Mouse (Mus musculus): Measurements from ENCODE around the gene Gm6358. TPM values are rescaled to one million over a fixed set of nuclear protein-coding genes. Genes with fewer than 3 reads are reported as not detected.
"Not testable (repeated sequence)": the region's sequence is repeated elsewhere in the genome, so short reads cannot be mapped to it uniquely, and the experiment has no call there.

Gene Gm6358
- polyA plus RNA-seq (2015; fragmentation: Nextera tagmentation; extraction: Ambion mirVana) = not detected in 2 replicates

DNA sequence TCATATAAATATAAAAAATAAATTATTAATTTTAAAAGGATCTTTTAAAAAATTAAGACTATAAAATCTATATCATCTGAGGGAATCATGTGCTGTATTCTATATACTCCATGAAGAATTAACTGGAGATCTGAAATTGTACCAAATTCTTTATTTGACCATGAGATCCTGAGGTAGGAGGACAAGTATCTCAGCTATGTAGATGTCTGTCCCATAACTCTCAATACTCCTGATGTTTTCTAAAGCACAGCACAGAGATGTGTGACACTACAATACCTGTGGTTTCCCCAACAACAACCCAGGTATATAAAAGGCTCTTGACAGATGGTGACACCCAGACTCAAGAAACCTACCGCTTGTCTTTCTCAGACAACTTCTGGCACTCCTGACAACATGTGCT is at the start of gene Gm6358:
TSS of gene Gm6358 (plus strand) at position 301 of the 400 bp plus-strand sequence.
- Histone ChIP-seq H3K9me3 (no peaks in the 10 kb centered on the region), H3K27ac (no peak within 1 kb of the TSS), H3K9ac (no peak within 1 kb of the TSS), H3K27me3 (no peaks in the 10 kb centered on the region), H3K4me1 (replicated peaks) (no peaks in the 10 kb centered on the region), H3K36me3 (no peaks in the 10 kb centered on the region), H3K4me2 (no peak within 1 kb of the TSS), H3K4me3 (no peak within 1 kb of the TSS)
- ATAC-seq (ENCODE audit: low FRiP score) = no peak
- 92% methylated on average over 1 of the region's 1 CpGs for whole genome bisulfite sequencing

DNA sequence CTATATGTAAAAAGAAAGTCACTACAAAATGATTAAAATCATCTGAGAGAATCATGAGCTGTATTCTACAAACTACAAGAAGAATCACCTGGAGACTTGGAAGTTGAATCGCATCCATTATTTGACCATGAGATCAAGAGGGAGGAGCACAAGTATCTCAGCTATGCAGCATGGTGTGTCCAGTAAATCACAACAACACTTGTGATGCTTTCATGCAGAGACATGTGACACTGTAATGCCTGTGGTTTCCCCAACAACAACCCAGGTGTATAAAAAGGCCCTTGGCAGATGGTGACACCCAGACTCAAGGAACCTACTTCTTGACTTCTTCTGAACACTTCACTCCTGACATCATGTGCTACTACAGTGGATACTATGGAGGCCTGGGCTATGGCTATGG is 10.1 kb downstream of the Gm6358 start, which contains the start of gene Gm10061:
TSS of gene Gm10061 (plus strand) at position 301 of the 400 bp plus-strand sequence.
- 97% methylated on average over 1 of the region's 1 CpGs for WGBS
- Histone ChIP-seq H3K27me3 (no peaks in the 10 kb centered on the region), H3K36me3 (no peaks in the 10 kb centered on the region), H3K9ac (no peak within 1 kb of the TSS), H3K4me3 (no peak within 1 kb of the TSS), H3K9me3 (no peaks in the 10 kb centered on the region), H3K4me1 (replicated peaks) (no peaks in the 10 kb centered on the region), H3K27ac (no peak within 1 kb of the TSS), H3K4me2 (no peak within 1 kb of the TSS)
- ATAC-seq (ENCODE audit: low FRiP score) = no peak

DNA sequence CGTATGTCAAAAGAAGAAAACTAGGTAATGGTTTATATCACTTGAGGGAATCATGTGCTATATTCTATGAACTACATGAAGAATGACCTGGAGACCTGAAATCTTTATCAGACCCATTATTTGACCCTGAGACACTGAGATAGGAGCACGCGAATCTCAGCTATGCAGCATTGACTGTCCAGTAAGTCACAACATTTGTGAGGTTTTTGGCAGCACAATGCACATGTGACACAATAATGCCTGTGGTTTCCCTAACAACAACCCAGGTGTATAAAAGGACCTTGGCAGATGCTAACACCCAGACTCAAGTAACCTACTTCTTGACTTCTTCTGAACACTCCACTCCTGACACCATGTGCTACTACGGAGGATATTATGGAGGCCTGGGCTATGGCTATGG is 17.0 kb downstream of the Gm6358 start, which contains the start of gene Gm9789:
TSS of gene Gm9789 (plus strand) at position 301 of the 400 bp plus-strand sequence.
- no peaks in the 10 kb centered on the region for H3K27me3 ChIP-seq
- WGBS = 90% methylated on average over 4 of the region's 4 CpGs
- H3K4me3 ChIP-seq = no peak within 1 kb of the TSS
- H3K36me3 ChIP-seq = no peaks in the 10 kb centered on the region
- H3K27ac ChIP-seq = no peak within 1 kb of the TSS
- ATAC-seq (ENCODE audit: low FRiP score) = no peak
- H3K9ac ChIP-seq = no peak within 1 kb of the TSS
- H3K4me2 ChIP-seq = no peak within 1 kb of the TSS
- no peaks in the 10 kb centered on the region for H3K4me1 ChIP-seq (replicated peaks)
- no peaks in the 10 kb centered on the region for H3K9me3 ChIP-seq

DNA sequence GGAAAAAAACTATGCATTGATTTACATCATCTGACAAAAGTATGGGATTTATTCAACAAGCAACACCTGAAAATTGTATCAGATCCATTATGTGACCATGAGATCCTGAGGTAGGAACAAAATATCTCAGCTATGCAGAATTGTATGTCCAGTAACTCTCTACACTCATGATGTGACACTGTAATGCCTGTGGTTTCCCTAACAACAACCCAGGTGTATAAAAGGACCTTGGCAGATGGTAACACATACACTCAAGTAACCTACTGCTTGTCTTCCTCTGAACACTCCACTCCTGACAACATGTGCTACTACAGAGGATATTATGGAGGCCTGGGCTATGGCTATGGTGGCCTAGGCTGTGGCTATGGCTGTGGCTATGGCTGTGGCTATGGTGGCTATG is 28.5 kb downstream of the Gm6358 start, which contains the start of gene Gm7735:
TSS of gene Gm7735 (plus strand) at position 301 of the 400 bp plus-strand sequence.
- not testable (repeated sequence) for ATAC-seq (ENCODE audit: low FRiP score)

DNA sequence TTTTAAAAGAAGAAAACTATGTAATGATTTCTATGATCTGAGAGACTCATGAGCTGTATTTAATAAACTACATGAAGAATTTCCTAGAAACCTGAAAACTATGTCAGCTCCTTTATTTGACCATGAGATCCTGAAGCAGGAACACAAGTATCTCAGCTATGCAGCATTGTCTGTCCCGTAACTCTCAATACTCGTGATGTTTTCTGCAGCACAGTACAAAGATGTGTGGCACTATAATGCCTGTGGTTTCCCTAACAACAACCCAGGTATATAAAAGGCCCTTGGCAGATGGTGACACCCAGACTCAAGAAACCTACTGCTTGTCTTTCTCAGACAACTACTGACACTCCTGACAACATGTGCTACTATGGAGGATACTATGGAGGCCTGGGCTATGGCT is 33.8 kb downstream of the Gm6358 start, which contains the start of gene 1110057P08Rik:
TSS of gene 1110057P08Rik (plus strand) at position 301 of the 400 bp plus-strand sequence.
- WGBS = 80% methylated on average over 2 of the region's 2 CpGs
- H3K4me3 ChIP-seq = no peak within 1 kb of the TSS
- no peak within 1 kb of the TSS for H3K9ac ChIP-seq
- H3K4me2 ChIP-seq = no peak within 1 kb of the TSS
- H3K27me3 ChIP-seq = no peaks in the 10 kb centered on the region
- H3K9me3 ChIP-seq = no peaks in the 10 kb centered on the region
- ATAC-seq (ENCODE audit: low FRiP score) = no peak
- H3K27ac ChIP-seq = no peak within 1 kb of the TSS
- H3K4me1 ChIP-seq (replicated peaks) = no peaks in the 10 kb centered on the region
- no peaks in the 10 kb centered on the region for H3K36me3 ChIP-seq

More for the DNA sequence above, 28.5 kb downstream of the Gm6358 start, which contains the start of gene Gm7735:
- not testable (repeated sequence) for H3K36me3 ChIP-seq; H3K9me3 ChIP-seq; H3K9ac ChIP-seq; H3K4me1 ChIP-seq (replicated peaks); H3K4me2 ChIP-seq; H3K27ac ChIP-seq; H3K27me3 ChIP-seq; H3K4me3 ChIP-seq

DNA sequence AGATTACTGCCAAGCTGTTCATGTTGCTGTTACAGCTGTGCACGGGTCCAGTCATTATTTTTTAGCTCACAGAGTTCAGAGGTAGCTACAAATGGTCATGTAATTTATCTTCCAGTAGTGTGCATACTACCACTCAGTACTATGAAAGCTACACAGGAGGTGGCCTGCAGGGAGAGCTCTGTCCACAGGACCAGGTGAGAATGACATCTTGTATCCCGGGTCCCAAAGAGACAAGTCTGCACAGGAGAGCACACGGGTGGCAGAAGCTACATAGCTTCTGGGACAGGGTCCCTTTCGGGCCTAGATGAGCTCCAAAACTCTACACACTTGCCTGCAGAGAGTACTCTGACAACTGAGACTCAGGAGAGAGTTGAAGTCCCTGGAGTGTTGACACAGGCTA is 48.0 kb downstream of the Gm6358 start:
- H3K9me3 ChIP-seq = no peaks in the 10 kb centered on the region
- H3K27ac ChIP-seq = no peak overlapping the region
- H3K27me3 ChIP-seq = no peaks in the 10 kb centered on the region
- H3K4me2 ChIP-seq = no peak overlapping the region
- no peaks in the 10 kb centered on the region for H3K4me1 ChIP-seq (replicated peaks)
- H3K36me3 ChIP-seq = no peaks in the 10 kb centered on the region
- no peak overlapping the region for H3K4me3 ChIP-seq
- 86% methylated on average over 4 of the region's 4 CpGs for WGBS
- H3K9ac ChIP-seq = no peak overlapping the region
- no peak for ATAC-seq (ENCODE audit: low FRiP score)

Other genes starting within 250 kb of the Gm6358 start
- not detected in 2 replicates for gene Krtap19-5, start 244.4 kb upstream of the Gm6358 start, polyA plus RNA-seq (2015; fragmentation: Nextera tagmentation; extraction: Ambion mirVana)
- gene Krtap19-9b, start 208.6 kb upstream of the Gm6358 start, polyA plus RNA-seq (2015; fragmentation: Nextera tagmentation; extraction: Ambion mirVana) = not detected in 2 replicates
- not detected in 2 replicates for gene Krtap16-3, start 178.0 kb upstream of the Gm6358 start, polyA plus RNA-seq (2015; fragmentation: Nextera tagmentation; extraction: Ambion mirVana)
- not detected in 2 replicates for gene Krtap22-2, start 130.1 kb upstream of the Gm6358 start, polyA plus RNA-seq (2015; fragmentation: Nextera tagmentation; extraction: Ambion mirVana)
- gene Gm10229, start 125.6 kb upstream of the Gm6358 start, polyA plus RNA-seq (2015; fragmentation: Nextera tagmentation; extraction: Ambion mirVana) = not detected in 2 replicates
- gene Krtap6-1, start 109.2 kb upstream of the Gm6358 start, polyA plus RNA-seq (2015; fragmentation: Nextera tagmentation; extraction: Ambion mirVana) = not detected in 2 replicates
- gene Gm10228, start 99.4 kb upstream of the Gm6358 start, polyA plus RNA-seq (2015; fragmentation: Nextera tagmentation; extraction: Ambion mirVana) = not detected in 2 replicates
- gene Krtap6-5, start 93.0 kb upstream of the Gm6358 start, polyA plus RNA-seq (2015; fragmentation: Nextera tagmentation; extraction: Ambion mirVana) = not detected in 2 replicates
- not detected in 2 replicates for gene 1110025L11Rik, start 76.8 kb upstream of the Gm6358 start, polyA plus RNA-seq (2015; fragmentation: Nextera tagmentation; extraction: Ambion mirVana)
- gene Krtap6-3, start 56.8 kb upstream of the Gm6358 start, polyA plus RNA-seq (2015; fragmentation: Nextera tagmentation; extraction: Ambion mirVana) = not detected in 2 replicates
- gene Gm10061, start 10.2 kb downstream of the Gm6358 start, polyA plus RNA-seq (2015; fragmentation: Nextera tagmentation; extraction: Ambion mirVana) = not detected in 2 replicates
- not detected in 2 replicates for gene Gm9789, start 17.1 kb downstream of the Gm6358 start, polyA plus RNA-seq (2015; fragmentation: Nextera tagmentation; extraction: Ambion mirVana)
- gene Gm7735, start 28.6 kb downstream of the Gm6358 start, polyA plus RNA-seq (2015; fragmentation: Nextera tagmentation; extraction: Ambion mirVana) = not detected in 2 replicates
- gene 1110057P08Rik, start 33.9 kb downstream of the Gm6358 start, polyA plus RNA-seq (2015; fragmentation: Nextera tagmentation; extraction: Ambion mirVana) = not detected in 2 replicates
- not detected in 2 replicates for gene Krtap20-2, start 65.0 kb downstream of the Gm6358 start, polyA plus RNA-seq (2015; fragmentation: Nextera tagmentation; extraction: Ambion mirVana)